Mouse (Mus musculus): ENCODE results near the gene Smap2. TPM values are rescaled to one million over a fixed set of nuclear protein-coding genes. Genes with fewer than 3 reads are reported as not detected.
A peak's percentile ranks its signal among the peaks of the same experiment; 100 is the strongest.
"Not testable (repeated sequence)": the region's sequence is repeated elsewhere in the genome, so short reads cannot be mapped to it uniquely, and the experiment has no call there.

Smap2 gene
- 14.1 and 17.2 TPM in 2 replicates for polyA plus RNA-seq (2012; rRNA removed)

DNA sequence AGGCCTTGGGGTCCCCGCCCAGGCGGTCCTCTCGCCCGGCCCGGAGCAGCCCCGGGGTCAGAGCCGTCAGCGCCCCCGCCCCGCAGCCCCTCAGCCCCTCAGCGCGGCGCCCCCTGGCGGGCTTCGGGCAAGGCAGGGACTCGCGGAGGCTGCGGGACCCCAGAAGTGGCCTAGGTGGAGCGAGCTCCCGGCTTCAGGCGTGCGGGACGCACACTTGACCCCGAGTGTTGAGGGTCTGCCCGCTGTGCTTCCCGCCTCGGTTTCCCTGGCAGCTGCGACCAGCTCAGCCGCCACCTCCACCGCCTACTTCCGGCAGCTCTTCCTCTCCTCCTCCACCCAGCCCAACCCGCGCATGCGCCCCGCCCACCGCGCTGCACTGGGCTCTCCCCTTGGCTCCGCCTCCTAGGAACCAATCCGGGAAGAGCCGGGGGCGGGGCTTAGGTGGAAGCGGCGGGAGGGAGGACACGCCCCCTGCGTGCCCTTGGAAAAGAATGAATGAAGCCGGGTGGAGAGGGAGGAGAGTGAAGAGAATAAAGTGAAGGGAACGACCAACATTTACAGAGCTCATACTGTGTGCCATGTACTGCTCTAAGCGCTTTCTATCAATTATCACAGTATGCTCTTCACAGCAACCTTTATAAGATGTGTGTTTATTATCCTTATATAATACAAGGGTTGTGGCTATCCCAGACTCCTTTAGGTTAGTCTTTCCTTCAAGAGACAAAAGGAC is at the start of gene Smap2:
Gene Smap2, minus strand, starts transcription at position 320 of the 730 bp plus-strand sequence.
- H3K36me3 ChIP-seq (ENCODE audit: control insufficient read depth, insufficient read depth, low read length) = no peaks in the 10 kb centered on the region
- H3K27ac ChIP-seq (ENCODE audit: control insufficient read depth, insufficient read depth, low read depth, low read length) = peak within 1 kb of the TSS; percentile 77
- peak; percentile 90 for TF ChIP-seq POLR2A (IDR thresholded peaks at IDR 0.05; ENCODE audit: control insufficient read depth, low read depth, low read length)
- peak; percentile 55; the same call in 1 of the 2 replicates for TF ChIP-seq CTCF (IDR thresholded peaks at IDR 0.05; ENCODE audit: control insufficient read depth, insufficient read depth, insufficient replicate concordance, low read depth, low read length)
- H3K4me3 ChIP-seq (ENCODE audit: control insufficient read depth, low read depth, low read length) = peak within 1 kb of the TSS; percentile 99
- H3K4me1 ChIP-seq (ENCODE audit: control insufficient read depth, insufficient read depth, low read length) = peaks cover 6% of the 10 kb centered on the region
- H3K27me3 ChIP-seq (ENCODE audit: control insufficient read depth, insufficient read depth, low read length) = no peaks in the 10 kb centered on the region

DNA sequence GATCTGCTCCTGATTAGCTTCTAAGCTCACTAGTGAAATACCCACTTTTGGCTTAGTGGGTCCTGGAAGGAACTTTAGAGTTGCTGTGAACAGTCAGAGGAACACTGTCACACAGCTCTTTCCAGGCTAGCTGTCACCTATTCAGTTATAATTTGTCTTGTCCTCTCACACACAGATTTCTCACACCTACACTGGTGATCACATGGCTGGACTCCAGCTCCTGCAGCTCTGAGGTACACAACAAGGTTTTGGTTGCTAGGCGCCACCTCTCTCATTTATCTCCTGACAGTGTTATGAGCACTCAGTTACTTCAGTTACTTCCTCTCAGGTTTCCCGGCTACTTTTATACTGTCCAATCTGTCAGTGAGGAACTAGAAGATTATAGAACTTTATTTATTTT is 48.3 kb upstream of the Smap2 start:
- TF ChIP-seq CTCF (IDR thresholded peaks at IDR 0.05; ENCODE audit: control insufficient read depth, insufficient read depth, insufficient replicate concordance, low read depth, low read length) = no peak
- no peak for TF ChIP-seq POLR2A (IDR thresholded peaks at IDR 0.05; ENCODE audit: control insufficient read depth, low read depth, low read length)
- Histone ChIP-seq H3K36me3 (ENCODE audit: control insufficient read depth, insufficient read depth, low read length) (peaks cover 2% of the 10 kb centered on the region; the same call in 1 of the 2 replicates), H3K4me1 (ENCODE audit: control insufficient read depth, insufficient read depth, low read length) (no peaks in the 10 kb centered on the region), H3K4me3 (ENCODE audit: control insufficient read depth, low read depth, low read length) (no peak overlapping the region), H3K27ac (ENCODE audit: control insufficient read depth, insufficient read depth, low read depth, low read length) (no peak overlapping the region), H3K27me3 (ENCODE audit: control insufficient read depth, insufficient read depth, low read length) (no peaks in the 10 kb centered on the region)

DNA sequence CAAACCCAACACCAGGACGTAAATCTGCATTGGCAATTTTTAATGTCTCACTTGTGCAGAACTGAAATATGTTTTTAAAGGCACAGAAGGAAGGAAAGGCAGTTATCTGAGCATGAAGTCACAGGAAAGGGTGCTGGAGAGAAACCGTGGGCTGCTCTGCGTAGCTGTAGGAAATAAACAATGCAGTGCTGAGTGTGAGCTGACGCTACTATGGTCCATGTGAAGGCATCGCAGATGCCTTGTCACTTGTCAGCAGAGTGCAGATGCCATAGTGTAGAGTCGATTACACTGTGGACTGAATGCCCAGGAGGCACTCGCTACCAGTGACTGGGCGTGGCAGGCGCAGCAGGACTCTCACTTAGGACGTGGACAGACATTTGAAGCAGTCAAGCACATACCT is 42.2 kb upstream of the Smap2 start:
- H3K27ac ChIP-seq (ENCODE audit: control insufficient read depth, insufficient read depth, low read depth, low read length); H3K27me3 ChIP-seq (ENCODE audit: control insufficient read depth, insufficient read depth, low read length); H3K4me3 ChIP-seq (ENCODE audit: control insufficient read depth, low read depth, low read length); H3K4me1 ChIP-seq (ENCODE audit: control insufficient read depth, insufficient read depth, low read length); H3K36me3 ChIP-seq (ENCODE audit: control insufficient read depth, insufficient read depth, low read length): not testable (repeated sequence)

DNA sequence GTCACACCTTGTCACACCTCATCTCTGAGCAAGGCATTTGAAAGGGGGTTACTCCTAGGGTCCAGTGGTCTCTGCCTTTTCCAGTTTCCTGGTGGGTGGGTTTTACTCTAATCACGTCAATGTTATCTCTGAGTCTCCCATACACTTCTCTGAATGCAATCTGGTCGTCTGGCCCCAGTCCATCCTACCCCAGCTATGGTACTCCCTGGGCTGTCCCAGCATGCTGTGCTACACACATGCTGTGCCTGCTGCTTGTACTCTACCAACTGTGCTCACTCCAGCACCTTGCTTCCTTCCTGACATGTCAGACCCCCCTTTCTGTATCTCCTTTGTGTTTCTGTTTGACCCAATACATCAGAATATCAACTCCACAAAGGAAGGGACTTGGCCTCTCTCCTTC is 40.0 kb upstream of the Smap2 start:
- H3K4me1 ChIP-seq (ENCODE audit: control insufficient read depth, insufficient read depth, low read length) = peaks cover 10% of the 10 kb centered on the region
- no peak overlapping the region for H3K27ac ChIP-seq (ENCODE audit: control insufficient read depth, insufficient read depth, low read depth, low read length)
- TF ChIP-seq CTCF (IDR thresholded peaks at IDR 0.05; ENCODE audit: control insufficient read depth, insufficient read depth, insufficient replicate concordance, low read depth, low read length) = no peak
- TF ChIP-seq POLR2A (IDR thresholded peaks at IDR 0.05; ENCODE audit: control insufficient read depth, low read depth, low read length) = no peak
- H3K4me3 ChIP-seq (ENCODE audit: control insufficient read depth, low read depth, low read length) = no peak overlapping the region
- H3K27me3 ChIP-seq (ENCODE audit: control insufficient read depth, insufficient read depth, low read length) = no peaks in the 10 kb centered on the region
- H3K36me3 ChIP-seq (ENCODE audit: control insufficient read depth, insufficient read depth, low read length) = no peaks in the 10 kb centered on the region; the same call in 1 of the 2 replicates

DNA sequence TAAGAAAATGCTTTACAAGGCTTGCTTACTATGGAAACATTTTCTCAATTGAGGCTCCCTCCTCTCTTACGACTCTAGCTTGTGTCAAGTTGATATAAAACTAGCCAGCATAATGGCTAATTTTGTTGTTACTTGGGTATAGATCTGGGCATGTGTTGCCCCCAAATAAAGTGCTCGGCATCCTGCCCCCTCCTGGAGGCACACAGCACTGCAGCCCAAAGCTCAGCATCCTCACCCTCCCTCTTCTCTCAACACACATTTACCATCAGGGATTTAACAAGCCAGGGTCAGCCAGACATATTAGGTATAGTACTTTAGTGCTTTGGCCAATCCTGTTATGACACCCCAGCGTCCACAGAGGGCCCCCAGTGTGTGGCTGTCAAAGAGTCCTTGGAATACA is 39.3 kb upstream of the Smap2 start:
- H3K4me1 ChIP-seq (ENCODE audit: control insufficient read depth, insufficient read depth, low read length) = peaks cover 11% of the 10 kb centered on the region
- no peaks in the 10 kb centered on the region; the same call in 1 of the 2 replicates for H3K36me3 ChIP-seq (ENCODE audit: control insufficient read depth, insufficient read depth, low read length)
- TF ChIP-seq CTCF (IDR thresholded peaks at IDR 0.05; ENCODE audit: control insufficient read depth, insufficient read depth, insufficient replicate concordance, low read depth, low read length) (peak; percentile 50; the same call in 1 of the 2 replicates), POLR2A (IDR thresholded peaks at IDR 0.05; ENCODE audit: control insufficient read depth, low read depth, low read length) (no peak)
- no peaks in the 10 kb centered on the region for H3K27me3 ChIP-seq (ENCODE audit: control insufficient read depth, insufficient read depth, low read length)
- no peak overlapping the region for H3K27ac ChIP-seq (ENCODE audit: control insufficient read depth, insufficient read depth, low read depth, low read length)
- no peak overlapping the region for H3K4me3 ChIP-seq (ENCODE audit: control insufficient read depth, low read depth, low read length)

DNA sequence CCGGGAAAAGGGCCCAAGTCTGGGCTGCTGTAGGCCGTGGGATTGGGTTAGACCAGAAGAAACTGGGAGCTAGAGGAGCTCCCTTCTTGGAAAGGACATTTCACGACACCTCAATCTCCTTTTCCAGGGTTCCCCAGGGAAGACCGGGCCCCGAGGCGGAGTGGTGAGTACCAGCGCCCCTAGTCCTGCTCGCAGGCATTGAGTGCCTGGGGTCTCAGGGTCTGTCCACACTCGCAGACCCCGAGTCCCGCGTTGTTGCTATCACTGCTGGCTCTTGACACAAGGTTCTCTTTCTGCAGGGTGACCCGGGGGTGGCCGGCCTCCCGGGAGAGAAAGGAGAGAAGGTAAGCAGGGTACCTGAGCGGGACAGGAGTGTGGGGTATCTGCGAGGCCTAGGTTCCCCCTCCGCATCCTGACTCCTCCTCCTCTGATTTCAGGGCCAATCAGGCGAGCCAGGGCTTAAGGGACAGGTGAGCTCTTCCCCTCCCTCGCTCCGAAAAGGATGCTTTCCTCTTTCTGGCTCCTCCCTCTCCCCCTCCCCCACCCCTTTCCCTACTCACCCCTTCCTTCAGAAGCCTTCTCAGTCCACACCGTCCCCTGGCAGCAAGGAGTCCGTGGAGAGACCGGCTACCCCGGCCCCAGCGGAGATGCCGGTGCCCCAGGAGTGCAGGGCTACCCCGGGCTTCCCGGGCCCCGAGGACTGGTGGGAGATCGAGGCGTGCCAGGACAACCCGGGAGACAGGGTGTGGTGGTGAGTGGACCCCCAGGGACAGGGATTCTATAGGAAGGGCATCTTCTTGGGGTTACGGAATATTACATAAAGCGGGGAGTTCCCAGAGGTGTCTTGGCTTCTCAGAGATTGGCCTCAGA is 35.6 kb upstream of the Smap2 start:
- Histone ChIP-seq H3K27me3 (ENCODE audit: control insufficient read depth, insufficient read depth, low read length) (no peaks in the 10 kb centered on the region), H3K36me3 (ENCODE audit: control insufficient read depth, insufficient read depth, low read length) (no peaks in the 10 kb centered on the region), H3K4me1 (ENCODE audit: control insufficient read depth, insufficient read depth, low read length) (peaks cover 11% of the 10 kb centered on the region), H3K4me3 (ENCODE audit: control insufficient read depth, low read depth, low read length) (peak overlapping the region; percentile 10; the same call in 1 of the 2 replicates), H3K27ac (ENCODE audit: control insufficient read depth, insufficient read depth, low read depth, low read length) (no peak overlapping the region)
- TF ChIP-seq POLR2A (IDR thresholded peaks at IDR 0.05; ENCODE audit: control insufficient read depth, low read depth, low read length) = no peak
- TF ChIP-seq CTCF (IDR thresholded peaks at IDR 0.05; ENCODE audit: control insufficient read depth, insufficient read depth, insufficient replicate concordance, low read depth, low read length) = no peak

DNA sequence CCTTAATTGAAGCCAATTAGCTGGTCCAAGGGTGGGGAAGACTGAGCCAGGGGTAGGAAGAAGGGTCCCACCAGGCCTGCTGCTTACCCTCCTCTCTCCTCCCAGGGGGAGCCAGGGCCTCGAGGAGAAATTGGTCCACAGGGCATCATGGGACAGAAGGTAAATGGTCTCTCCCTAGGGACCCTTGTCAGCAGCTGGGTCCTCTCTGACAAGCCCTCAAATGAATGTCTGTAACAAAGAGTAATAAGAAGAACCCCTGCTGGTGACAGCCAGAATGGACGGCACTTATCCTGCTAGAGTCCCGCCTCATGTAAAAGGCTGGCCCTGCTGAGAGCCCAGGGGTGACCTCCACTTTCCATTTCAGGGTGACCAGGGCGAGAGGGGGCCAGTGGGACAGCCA is 34.8 kb upstream of the Smap2 start:
- H3K27ac ChIP-seq (ENCODE audit: control insufficient read depth, insufficient read depth, low read depth, low read length) = no peak overlapping the region
- H3K4me1 ChIP-seq (ENCODE audit: control insufficient read depth, insufficient read depth, low read length) = peaks cover 11% of the 10 kb centered on the region
- TF ChIP-seq POLR2A (IDR thresholded peaks at IDR 0.05; ENCODE audit: control insufficient read depth, low read depth, low read length) = no peak
- TF ChIP-seq CTCF (IDR thresholded peaks at IDR 0.05; ENCODE audit: control insufficient read depth, insufficient read depth, insufficient replicate concordance, low read depth, low read length) = no peak
- H3K4me3 ChIP-seq (ENCODE audit: control insufficient read depth, low read depth, low read length) = no peak overlapping the region
- no peaks in the 10 kb centered on the region for H3K27me3 ChIP-seq (ENCODE audit: control insufficient read depth, insufficient read depth, low read length)
- no peaks in the 10 kb centered on the region for H3K36me3 ChIP-seq (ENCODE audit: control insufficient read depth, insufficient read depth, low read length)
